Mouse (Mus musculus) adrenal gland (tissue): ENCODE measurements around the gene Slc23a4.

Experiments used
- intact Hi-C: fragments of 180-260 bp; cut with DNase I; formaldehyde crosslinking; loops from one replicate; pipeline ENCODE4 v1.15.1; 2025
- long read RNA-seq, 2 experiments: library from polyadenylated mRNA; unstranded; transcript quantifications; one replicate each; pipeline ENCODE4 v2.0.0; 2020; ENCODE audit warnings: borderline replicate concordance in 1 of 2; ENCODE audit not compliant: insufficient replicate concordance in 1 of 2

The Slc23a4 gene
- long read RNA-seq, experiment 1, result 0 reads
- long read RNA-seq, experiment 2, result 0 reads

GRCm38 (mm10) chr6:34988081-34988761, at the start of gene Slc23a4:
Gene Slc23a4 (minus strand): TSS chr6:34988404.
- intact Hi-C loops, result no loop called here

GRCm38 (mm10) chr6:35033341-35033740, 45.1 kb upstream of the Slc23a4 start:
- intact Hi-C loops, result no loop called here

- intact Hi-C loops, result no loop called here
These were observed 44.5 kb upstream of the Slc23a4 start for GRCm38 (mm10) chr6:35032704-35033103.

- intact Hi-C loops, result no loop called here
These were observed 42.6 kb upstream of the Slc23a4 start for GRCm38 (mm10) chr6:35030811-35031210.

DNA sequence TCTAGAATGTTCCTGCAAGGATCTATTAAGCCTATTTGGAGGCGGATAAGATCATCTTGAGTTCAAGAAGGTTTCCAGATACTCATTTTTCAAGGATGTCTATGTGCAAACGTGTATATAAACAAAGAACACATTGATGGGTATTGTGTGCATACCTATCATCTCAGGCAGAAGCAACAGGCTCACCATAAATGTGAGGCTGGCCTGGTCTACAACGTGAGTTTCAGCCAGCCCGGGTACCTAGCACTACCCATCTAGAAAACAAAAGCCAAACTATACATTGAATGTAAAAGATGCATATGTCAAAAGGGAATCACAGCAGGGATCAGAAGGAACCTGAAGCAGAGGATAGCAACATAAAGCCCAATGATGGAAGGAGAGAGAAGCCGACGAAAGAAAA, 42.0 kb upstream of the Slc23a4 start:
- intact Hi-C loops, result no loop called here

- intact Hi-C loops, result no loop called here
These were observed 39.8 kb upstream of the Slc23a4 start for GRCm38 (mm10) chr6:35028023-35028422.

DNA sequence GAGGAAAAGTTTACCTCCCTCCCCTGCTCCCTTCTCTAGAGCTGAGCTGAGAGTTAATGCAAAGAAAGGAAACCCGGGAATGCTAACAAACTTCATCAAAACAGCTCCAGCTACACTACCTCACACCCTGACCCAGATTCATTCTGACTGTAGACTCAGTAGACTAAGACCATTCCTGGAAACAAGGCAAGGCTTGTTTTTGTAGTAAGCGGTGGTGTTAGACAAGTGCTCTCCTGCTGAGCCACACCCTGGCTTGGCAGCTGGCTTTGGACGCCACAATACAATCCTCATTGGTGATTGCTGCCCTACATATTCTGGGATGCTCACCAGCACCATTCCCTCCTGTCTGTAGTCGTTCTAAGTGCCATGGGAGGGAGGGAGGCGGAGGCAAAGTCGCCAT, 39.1 kb upstream of the Slc23a4 start:
- intact Hi-C loops, result no loop called here

DNA sequence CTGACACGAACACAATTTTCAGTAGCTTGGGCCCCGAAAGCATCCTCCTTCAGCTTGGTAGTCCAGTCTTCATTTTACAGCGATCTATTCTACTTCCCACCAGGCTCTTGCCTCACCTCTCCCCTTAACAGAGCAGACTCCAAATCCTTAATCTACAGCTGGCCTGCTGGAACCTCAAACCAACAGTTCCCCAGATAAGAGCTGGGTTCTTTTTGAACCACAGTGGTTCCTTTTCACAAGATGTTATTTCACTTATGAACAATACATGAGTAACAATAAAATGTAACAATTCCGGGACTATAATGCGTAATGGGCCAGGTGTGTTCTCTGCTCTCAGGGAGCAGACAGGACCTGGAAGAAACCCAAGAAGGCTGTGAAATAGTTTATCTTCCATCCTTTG, 28.4 kb upstream of the Slc23a4 start:
- intact Hi-C loops, result no loop called here

GRCm38 (mm10) chr6:35011953-35012352, 23.7 kb upstream of the Slc23a4 start:
- intact Hi-C loops, result no loop called here

DNA sequence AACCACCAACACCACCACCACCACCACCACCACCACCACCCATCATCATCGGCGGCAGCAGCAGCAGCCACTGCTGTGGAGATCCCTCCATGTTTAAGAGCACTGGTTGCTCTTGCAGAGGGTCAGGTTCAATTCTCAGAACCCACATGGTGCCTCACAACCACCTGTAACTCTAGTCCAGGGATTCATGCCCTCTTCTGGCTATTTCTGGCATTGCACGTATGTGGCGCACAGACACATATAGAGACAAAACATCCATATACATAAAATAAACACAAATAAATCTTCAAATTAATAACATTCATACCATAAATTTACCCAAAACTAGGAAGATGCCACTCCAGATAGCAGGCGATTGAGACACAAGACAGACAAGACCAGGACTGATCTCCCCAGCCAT, 22.5 kb upstream of the Slc23a4 start:
- intact Hi-C loops, result no loop called here

- intact Hi-C loops, result no loop called here
These were observed 14.1 kb upstream of the Slc23a4 start for GRCm38 (mm10) chr6:35002261-35002669.

GRCm38 (mm10) chr6:34999101-34999500, 10.9 kb upstream of the Slc23a4 start:
- intact Hi-C loops, result no loop called here

- intact Hi-C loops, result no loop called here
These were observed 8.3 kb upstream of the Slc23a4 start for GRCm38 (mm10) chr6:34996496-34996895.

GRCm38 (mm10) chr6:34995265-34995681, 7.1 kb upstream of the Slc23a4 start:
- intact Hi-C loops, result no loop called here

DNA sequence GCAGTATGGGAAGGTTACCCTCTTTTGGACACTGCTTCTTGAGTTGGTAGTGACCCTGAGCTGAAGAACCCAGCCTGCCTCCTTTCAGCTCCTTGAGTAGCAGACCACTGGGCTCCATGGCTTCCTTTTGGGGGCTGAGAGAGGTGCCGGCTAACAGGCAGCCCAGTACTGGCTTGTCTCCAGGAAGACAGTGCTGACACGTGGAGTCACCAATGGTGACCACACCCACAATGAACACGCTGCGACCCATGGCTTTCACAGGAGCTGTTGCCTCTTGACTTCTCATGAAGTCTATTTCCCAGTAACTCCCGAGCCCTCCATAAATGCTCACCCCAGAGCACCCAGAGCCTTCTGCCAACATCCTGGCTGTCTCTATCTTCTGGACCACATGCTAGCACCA, 6.5 kb upstream of the Slc23a4 start:
- intact Hi-C loops, result loop anchor here (5.0 kb wide), 1 partner anchor 57 kb away; no protein-coding TSS in a partner anchor

- intact Hi-C loops, result no loop called here
These were observed 1.1 kb upstream of the Slc23a4 start for GRCm38 (mm10) chr6:34989263-34989662.

GRCm38 (mm10) chr6:34987085-34987645, 1.0 kb downstream of the Slc23a4 start:
- intact Hi-C loops, result no loop called here

- intact Hi-C loops, result no loop called here
These were observed 7.5 kb downstream of the Slc23a4 start for GRCm38 (mm10) chr6:34980661-34981060.

DNA sequence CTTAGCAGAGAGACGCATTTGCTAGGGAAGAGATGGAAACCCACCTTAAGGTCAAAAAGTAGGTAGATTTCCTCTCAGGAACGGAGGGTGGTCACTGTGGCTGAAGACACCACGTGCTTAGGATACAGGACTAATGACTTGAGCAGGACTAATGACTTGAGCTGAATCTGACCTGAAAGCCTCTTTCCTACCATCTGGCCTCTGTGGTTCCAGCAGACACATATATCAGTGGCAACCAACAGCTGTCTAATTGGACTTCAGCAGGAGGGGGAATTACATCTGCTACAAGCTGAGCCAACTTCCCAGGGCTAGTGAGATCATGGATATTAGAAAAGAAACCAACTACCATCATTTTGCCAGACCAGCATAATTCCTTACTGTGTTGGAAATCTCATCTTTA, 8.9 kb downstream of the Slc23a4 start:
- intact Hi-C loops, result no loop called here

DNA sequence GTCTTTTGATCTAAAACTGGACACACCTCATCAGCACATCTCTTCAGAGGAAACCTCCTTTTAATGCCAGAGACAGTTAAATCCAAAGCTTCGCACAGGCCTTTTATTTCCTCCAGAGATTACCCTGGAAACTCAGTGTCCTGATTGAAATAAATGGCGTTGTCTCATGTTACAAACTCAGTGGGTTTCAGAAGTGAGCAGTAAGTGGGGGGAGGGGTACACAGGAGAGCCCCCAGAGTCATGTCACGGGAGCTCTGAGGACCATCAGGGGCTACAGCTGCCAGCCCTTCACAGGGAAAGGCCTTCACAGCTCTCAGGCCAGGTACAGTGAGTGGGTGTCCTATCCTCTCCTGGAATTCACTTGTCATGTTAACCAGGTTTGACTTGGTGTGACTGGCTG, 17.0 kb downstream of the Slc23a4 start:
- intact Hi-C loops, result no loop called here

DNA sequence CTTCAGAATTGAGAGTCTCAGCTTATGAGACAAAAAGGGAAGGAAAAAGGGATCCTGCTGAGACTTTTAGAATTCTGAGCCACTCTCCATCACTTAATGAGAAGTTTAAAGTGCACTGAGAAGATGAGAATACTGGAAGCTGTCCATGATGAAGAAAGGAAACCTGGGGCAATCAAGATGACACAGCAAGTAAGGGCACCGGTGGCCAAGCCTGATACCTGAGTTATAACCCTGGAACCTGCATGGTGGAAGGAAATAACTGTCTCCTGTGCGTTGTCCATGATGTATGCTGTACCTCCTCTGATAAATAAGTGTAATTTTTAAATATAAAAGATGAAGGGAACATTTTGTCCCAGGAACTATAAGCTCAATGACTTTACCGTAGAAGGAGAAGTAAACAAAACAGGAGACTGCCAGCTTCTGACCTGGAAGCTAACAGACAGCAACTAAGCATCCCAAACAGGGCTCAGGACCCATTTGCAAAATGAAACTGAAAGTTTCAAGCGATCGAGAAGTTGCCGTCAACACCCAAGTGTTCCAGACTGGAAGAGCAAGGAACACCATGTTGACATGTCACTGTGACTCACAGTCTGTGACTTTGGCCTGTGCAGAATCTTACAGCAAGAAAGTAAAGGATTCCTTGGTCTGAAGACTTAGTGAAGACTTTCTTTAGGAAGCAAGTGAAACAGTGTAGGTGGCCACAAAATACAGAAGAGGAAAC, 22.2 kb downstream of the Slc23a4 start:
- intact Hi-C loops, result no loop called here

GRCm38 (mm10) chr6:34964550-34964949, 23.7 kb downstream of the Slc23a4 start:
- intact Hi-C loops, result no loop called here

DNA sequence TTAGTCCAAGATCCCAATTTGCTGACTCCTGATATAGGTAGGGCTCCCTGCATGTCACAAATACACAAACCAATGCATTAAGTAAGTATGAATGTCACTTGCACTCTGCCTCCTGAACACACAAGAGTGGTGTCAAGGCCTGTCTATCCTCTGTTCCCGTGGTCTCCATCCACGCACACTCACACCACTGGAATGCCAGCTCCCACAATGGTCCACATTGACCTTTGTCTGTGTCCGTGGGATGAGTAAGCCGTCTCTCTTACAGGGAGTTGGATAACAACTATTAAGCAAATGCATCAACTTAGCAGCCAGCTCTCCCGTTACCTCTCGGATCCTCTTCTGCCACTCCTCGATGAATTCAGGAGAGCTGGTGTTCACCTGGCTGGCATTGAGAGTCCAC, 29.1 kb downstream of the Slc23a4 start:
- intact Hi-C loops, result no loop called here
